Mouse (Mus musculus): ENCODE data around the gene Adcy4. TPM values are rescaled to one million over a fixed set of nuclear protein-coding genes. Genes with fewer than 3 reads are reported as not detected.

Adcy4 gene
- polyA plus RNA-seq, 1 experiment from 2014 or later, result 7.9 TPM

GRCm38 (mm10) chr14:55822991-55823762 is 39.3 kb upstream of the Adcy4 start, which contains the start of gene Nfatc4:
TSS of gene Nfatc4 (plus strand) at chr14:55823144.
- H3K9me3 ChIP-seq, result no peaks in the 10 kb centered on the region
- no peaks in the 10 kb centered on the region for H3K36me3 ChIP-seq
- peaks cover 33% of the 10 kb centered on the region for H3K27me3 ChIP-seq
- H3K27ac ChIP-seq (replicated peaks), result peak within 1 kb of the TSS; percentile 90
- peak; percentile 82 for ATAC-seq (ENCODE audit: low FRiP score, low read depth)
- H3K4me2 ChIP-seq (replicated peaks), result peak within 1 kb of the TSS; percentile 86
- H3K4me3 ChIP-seq, result peak within 1 kb of the TSS; percentile 64
- peak within 1 kb of the TSS; percentile 77 for H3K9ac ChIP-seq (replicated peaks)
- peaks cover 47% of the 10 kb centered on the region for H3K4me1 ChIP-seq
- WGBS, result under 1% methylated on average over 36 of the region's 46 CpGs

DNA sequence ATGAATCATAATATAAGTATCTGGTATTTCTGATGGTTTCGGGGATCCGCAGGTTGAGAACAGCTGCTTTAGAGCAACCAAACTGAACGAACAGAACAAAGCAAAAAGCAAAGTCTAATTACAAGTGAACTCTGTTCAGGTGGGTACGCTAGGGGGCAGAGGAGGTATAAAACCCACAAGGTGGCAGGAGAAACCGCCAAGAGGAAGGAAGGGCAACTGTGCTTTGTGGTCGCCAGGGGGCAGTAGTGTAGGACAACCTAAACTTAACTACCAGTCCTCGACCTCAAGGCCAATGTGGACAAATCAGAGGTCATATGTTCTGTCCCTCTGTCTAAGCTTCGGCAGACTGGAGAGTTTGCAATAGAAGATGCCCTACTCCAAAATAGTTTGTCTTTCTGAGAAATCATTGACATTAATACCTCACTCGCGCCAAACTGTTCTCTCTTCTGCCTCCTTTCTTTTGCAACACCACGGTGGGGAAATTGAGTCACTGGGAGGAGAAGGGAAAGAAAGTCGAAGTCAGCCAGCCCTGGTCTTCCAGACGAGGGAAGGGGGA is 38.6 kb upstream of the Adcy4 start:
- ATAC-seq (ENCODE audit: low FRiP score, low read depth), result no peak; the same call in 1 of the 2 replicates
- WGBS, result 5% methylated on average over 13 of the region's 13 CpGs
- no peaks in the 10 kb centered on the region for H3K36me3 ChIP-seq
- no peaks in the 10 kb centered on the region for H3K9me3 ChIP-seq
- H3K4me1 ChIP-seq, result peaks cover 47% of the 10 kb centered on the region
- peak overlapping the region; percentile 86 for H3K4me2 ChIP-seq (replicated peaks)
- peak overlapping the region; percentile 90 for H3K27ac ChIP-seq (replicated peaks)
- H3K27me3 ChIP-seq, result peaks cover 26% of the 10 kb centered on the region
- peak overlapping the region; percentile 64 for H3K4me3 ChIP-seq
- peak overlapping the region; percentile 77 for H3K9ac ChIP-seq (replicated peaks)

- no peaks in the 10 kb centered on the region for H3K36me3 ChIP-seq
- H3K9me3 ChIP-seq, result no peaks in the 10 kb centered on the region
- WGBS, result 88% methylated on average over 9 of the region's 9 CpGs
- H3K4me2 ChIP-seq (replicated peaks), result no peak overlapping the region
- ATAC-seq (ENCODE audit: low FRiP score, low read depth), result no peak
- H3K4me1 ChIP-seq, result peaks cover 32% of the 10 kb centered on the region
- H3K27ac ChIP-seq (replicated peaks), result no peak overlapping the region
- no peak overlapping the region for H3K9ac ChIP-seq (replicated peaks)
- no peak overlapping the region for H3K4me3 ChIP-seq
- H3K27me3 ChIP-seq, result peaks cover 10% of the 10 kb centered on the region
Observed at GRCm38 (mm10) chr14:55820576-55820975, 36.7 kb upstream of the Adcy4 start.

DNA sequence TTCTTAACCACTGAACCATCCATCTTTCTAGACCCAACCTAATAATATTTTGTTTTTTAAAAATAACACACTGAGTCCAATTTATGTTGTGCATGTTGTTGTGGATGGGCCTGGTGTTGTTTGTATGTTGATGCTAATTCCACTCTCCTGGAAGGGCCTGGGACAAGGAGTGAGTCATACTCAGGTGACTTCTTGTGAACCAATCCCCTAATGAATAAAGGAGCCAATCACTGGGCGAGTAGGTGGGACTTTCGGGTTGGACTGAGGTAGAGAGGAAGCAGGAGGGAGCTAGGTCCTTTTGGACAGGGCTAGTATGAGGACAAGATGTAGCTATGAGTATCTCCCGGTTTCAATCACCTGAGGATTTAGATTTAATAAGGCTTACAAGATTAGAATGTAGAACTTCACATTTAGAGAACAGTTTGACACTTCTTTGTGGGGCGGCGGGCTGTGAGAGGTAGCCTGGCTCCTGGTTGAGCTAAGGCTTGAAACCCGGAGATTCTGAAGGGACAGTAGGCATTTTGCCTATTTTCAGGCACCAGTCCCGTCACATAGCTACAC is 36.0 kb upstream of the Adcy4 start:
- no peak overlapping the region for H3K4me3 ChIP-seq
- H3K27ac ChIP-seq (replicated peaks), result no peak overlapping the region
- no peak overlapping the region for H3K9ac ChIP-seq (replicated peaks)
- H3K36me3 ChIP-seq, result no peaks in the 10 kb centered on the region
- H3K4me1 ChIP-seq, result peaks cover 25% of the 10 kb centered on the region
- WGBS, result 84% methylated on average over 7 of the region's 7 CpGs
- no peaks in the 10 kb centered on the region for H3K9me3 ChIP-seq
- no peak overlapping the region for H3K4me2 ChIP-seq (replicated peaks)
- no peak for ATAC-seq (ENCODE audit: low FRiP score, low read depth)
- peaks cover 4% of the 10 kb centered on the region for H3K27me3 ChIP-seq

GRCm38 (mm10) chr14:55815310-55815751 is 31.4 kb upstream of the Adcy4 start:
- H3K4me1 ChIP-seq, result no peaks in the 10 kb centered on the region
- H3K9me3 ChIP-seq, result no peaks in the 10 kb centered on the region
- H3K27me3 ChIP-seq, result 0 out of 2 replicates have a peak, but pooled peaks cover 7% of the 10 kb centered on the region
- 23% methylated on average over 17 of the region's 17 CpGs for WGBS
- H3K4me2 ChIP-seq (replicated peaks), result peak overlapping the region; percentile 63
- H3K4me3 ChIP-seq, result peak overlapping the region; percentile 50
- H3K27ac ChIP-seq (replicated peaks), result no peak overlapping the region
- H3K9ac ChIP-seq (replicated peaks), result peak overlapping the region; percentile 51
- peak; percentile 75; the same call in 1 of the 2 replicates for ATAC-seq (ENCODE audit: low FRiP score, low read depth)
- H3K36me3 ChIP-seq, result no peaks in the 10 kb centered on the region

DNA sequence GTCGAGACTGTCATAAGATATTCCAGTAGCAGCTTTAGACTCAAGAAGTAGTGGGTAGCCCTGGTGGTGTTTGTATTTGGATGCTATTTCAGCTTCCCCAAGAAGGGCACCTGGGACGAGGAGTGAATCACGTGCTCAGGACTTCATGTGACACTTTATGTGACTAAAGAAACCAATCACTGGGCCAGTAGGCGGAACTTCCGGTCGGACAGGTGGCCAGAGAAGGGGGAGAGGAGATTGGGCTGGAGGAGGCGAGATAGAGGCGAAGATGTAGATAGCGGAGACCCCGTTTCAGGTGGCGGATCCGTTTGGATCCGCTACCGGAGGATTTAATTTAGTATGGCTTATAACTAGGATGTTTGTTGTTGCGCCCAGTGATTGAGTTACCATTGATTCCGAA is 31.0 kb upstream of the Adcy4 start:
- Histone ChIP-seq H3K27ac (replicated peaks) (no peak overlapping the region), H3K27me3 (0 out of 2 replicates have a peak, but pooled peaks cover 7% of the 10 kb centered on the region), H3K4me2 (replicated peaks) (peak overlapping the region; percentile 63), H3K36me3 (no peaks in the 10 kb centered on the region), H3K4me1 (no peaks in the 10 kb centered on the region), H3K9me3 (no peaks in the 10 kb centered on the region), H3K4me3 (peak overlapping the region; percentile 50), H3K9ac (replicated peaks) (peak overlapping the region; percentile 51)
- ATAC-seq (ENCODE audit: low FRiP score, low read depth), result peak; percentile 71; the same call in 1 of the 2 replicates
- WGBS, result 30% methylated on average over 16 of the region's 16 CpGs

DNA sequence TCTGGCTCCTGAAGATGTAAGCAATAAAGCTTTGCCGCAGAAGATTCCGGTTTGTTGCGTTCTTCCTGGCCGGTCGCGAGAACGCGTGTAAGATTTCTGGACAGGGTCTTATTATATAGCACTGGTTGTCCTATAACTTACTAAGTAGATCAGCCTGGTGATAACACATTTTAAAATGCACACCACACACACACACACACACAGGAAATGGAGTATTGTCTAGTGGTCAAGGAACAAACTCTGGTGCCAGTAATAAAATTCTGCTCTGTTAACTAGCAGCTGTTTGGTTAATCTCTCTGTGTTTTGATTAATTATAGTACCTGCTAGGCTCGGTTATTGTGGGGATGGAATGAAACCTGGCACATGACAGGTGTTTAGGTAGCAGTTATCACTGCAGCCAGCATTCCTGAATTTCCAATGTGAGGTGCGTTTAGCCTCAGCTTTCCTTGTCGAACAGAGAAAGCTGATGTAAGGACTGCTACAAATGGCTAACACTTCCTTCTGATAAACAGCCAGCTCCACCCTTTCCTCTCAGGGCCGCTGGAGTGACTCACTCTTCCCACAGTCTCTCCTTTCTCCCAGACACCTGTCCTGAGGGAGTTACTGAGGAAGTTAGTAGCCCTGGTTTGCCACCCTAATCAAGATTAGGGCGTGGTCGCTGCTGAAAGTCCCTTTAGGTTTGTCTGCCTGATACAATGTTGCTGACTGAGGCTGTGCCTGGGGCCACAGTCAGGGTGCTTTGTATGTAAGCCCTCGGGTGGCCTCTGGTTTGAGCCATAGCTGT is 11.7 kb upstream of the Adcy4 start:
- Histone ChIP-seq H3K4me1 (no peaks in the 10 kb centered on the region), H3K9me3 (no peaks in the 10 kb centered on the region), H3K27me3 (no peaks in the 10 kb centered on the region), H3K4me3 (no peak overlapping the region), H3K4me2 (replicated peaks) (no peak overlapping the region), H3K27ac (replicated peaks) (no peak overlapping the region), H3K9ac (replicated peaks) (no peak overlapping the region), H3K36me3 (no peaks in the 10 kb centered on the region)
- no peak for ATAC-seq (ENCODE audit: low FRiP score, low read depth)
- 87% methylated on average over 15 of the region's 15 CpGs for WGBS

DNA sequence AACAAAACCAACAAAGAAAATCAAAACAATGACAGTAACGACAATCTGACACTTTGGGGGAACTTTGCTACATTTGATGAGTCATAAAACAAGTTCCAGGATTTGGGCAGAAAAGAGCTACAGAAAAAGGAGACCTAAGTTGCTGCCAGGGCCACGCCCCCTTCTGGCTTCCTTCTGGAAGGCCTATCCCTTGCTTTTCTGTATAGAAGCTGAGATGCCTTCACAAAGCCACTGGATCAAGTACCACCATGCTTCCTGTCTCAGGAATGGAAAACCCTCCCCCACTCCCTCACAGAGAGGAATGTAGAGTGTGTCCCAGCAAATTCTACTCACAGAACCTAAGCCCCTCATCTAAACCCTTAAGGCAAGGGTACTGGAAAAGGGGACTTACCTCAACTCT is 10.1 kb upstream of the Adcy4 start:
- no peak for ATAC-seq (ENCODE audit: low FRiP score, low read depth)
- H3K9me3 ChIP-seq, result no peaks in the 10 kb centered on the region
- peaks cover 15% of the 10 kb centered on the region for H3K27me3 ChIP-seq
- WGBS, result 63% methylated on average over 2 of the region's 2 CpGs
- no peak overlapping the region for H3K27ac ChIP-seq (replicated peaks)
- no peak overlapping the region for H3K4me3 ChIP-seq
- no peak overlapping the region for H3K4me2 ChIP-seq (replicated peaks)
- no peaks in the 10 kb centered on the region for H3K36me3 ChIP-seq
- no peak overlapping the region for H3K9ac ChIP-seq (replicated peaks)
- no peaks in the 10 kb centered on the region for H3K4me1 ChIP-seq

DNA sequence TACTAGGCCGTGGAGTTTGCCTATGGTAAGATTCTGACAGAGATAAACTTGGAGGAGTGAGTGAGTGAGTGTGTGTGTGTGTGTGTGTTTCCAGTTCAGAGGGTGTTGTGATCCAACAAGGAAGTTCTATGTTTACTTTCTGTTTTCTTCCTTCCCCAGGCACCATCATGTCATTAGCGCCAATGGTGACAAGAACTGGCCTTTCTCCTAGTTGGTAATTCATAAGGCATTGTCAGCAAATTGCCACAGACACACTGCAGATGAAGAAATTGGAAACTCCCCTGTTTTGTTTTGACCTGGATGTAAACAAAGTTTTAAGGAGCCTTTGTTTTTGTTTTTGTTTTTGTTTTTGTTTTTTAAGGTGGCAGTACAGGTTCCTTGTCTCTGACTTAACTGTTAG is 9.6 kb upstream of the Adcy4 start:
- Histone ChIP-seq H3K27ac (replicated peaks) (no peak overlapping the region), H3K4me1 (peaks cover 1% of the 10 kb centered on the region; the same call in 1 of the 2 replicates), H3K36me3 (no peaks in the 10 kb centered on the region), H3K27me3 (peaks cover 20% of the 10 kb centered on the region), H3K4me3 (no peak overlapping the region), H3K4me2 (replicated peaks) (no peak overlapping the region), H3K9me3 (no peaks in the 10 kb centered on the region), H3K9ac (replicated peaks) (no peak overlapping the region)
- WGBS, result 78% methylated on average over 2 of the region's 2 CpGs
- no peak for ATAC-seq (ENCODE audit: low FRiP score, low read depth)

GRCm38 (mm10) chr14:55788256-55789050 is 4.6 kb upstream of the Adcy4 start, which contains the start of gene Ripk3:
TSS of gene Ripk3 (minus strand) at chr14:55788865.
- Histone ChIP-seq H3K4me3 (peak within 1 kb of the TSS; percentile 25), H3K36me3 (no peaks in the 10 kb centered on the region), H3K9ac (replicated peaks) (no peak within 1 kb of the TSS), H3K4me2 (replicated peaks) (peak within 1 kb of the TSS; percentile 44), H3K9me3 (no peaks in the 10 kb centered on the region), H3K27ac (replicated peaks) (no peak within 1 kb of the TSS), H3K27me3 (peaks cover 70% of the 10 kb centered on the region), H3K4me1 (peaks cover 6% of the 10 kb centered on the region)
- no peak for ATAC-seq (ENCODE audit: low FRiP score, low read depth)
- WGBS, result 5% methylated on average over 40 of the region's 40 CpGs

GRCm38 (mm10) chr14:55787731-55788130 is 3.8 kb upstream of the Adcy4 start:
- Histone ChIP-seq H3K27me3 (peaks cover 77% of the 10 kb centered on the region), H3K9ac (replicated peaks) (no peak overlapping the region)

More at GRCm38 (mm10) chr14:55787731-55788130, 3.8 kb upstream of the Adcy4 start:
- H3K9me3 ChIP-seq, result no peaks in the 10 kb centered on the region
- H3K27ac ChIP-seq (replicated peaks), result no peak overlapping the region
- no peak overlapping the region for H3K4me2 ChIP-seq (replicated peaks)
- H3K4me3 ChIP-seq, result no peak overlapping the region
- 46% methylated on average over 11 of the region's 11 CpGs for WGBS
- ATAC-seq (ENCODE audit: low FRiP score, low read depth), result no peak
- H3K4me1 ChIP-seq, result peaks cover 13% of the 10 kb centered on the region
- H3K36me3 ChIP-seq, result no peaks in the 10 kb centered on the region
